Mouse (Mus musculus): Measurements from ENCODE around the gene Rnf157.

Rnf157 gene

DNA sequence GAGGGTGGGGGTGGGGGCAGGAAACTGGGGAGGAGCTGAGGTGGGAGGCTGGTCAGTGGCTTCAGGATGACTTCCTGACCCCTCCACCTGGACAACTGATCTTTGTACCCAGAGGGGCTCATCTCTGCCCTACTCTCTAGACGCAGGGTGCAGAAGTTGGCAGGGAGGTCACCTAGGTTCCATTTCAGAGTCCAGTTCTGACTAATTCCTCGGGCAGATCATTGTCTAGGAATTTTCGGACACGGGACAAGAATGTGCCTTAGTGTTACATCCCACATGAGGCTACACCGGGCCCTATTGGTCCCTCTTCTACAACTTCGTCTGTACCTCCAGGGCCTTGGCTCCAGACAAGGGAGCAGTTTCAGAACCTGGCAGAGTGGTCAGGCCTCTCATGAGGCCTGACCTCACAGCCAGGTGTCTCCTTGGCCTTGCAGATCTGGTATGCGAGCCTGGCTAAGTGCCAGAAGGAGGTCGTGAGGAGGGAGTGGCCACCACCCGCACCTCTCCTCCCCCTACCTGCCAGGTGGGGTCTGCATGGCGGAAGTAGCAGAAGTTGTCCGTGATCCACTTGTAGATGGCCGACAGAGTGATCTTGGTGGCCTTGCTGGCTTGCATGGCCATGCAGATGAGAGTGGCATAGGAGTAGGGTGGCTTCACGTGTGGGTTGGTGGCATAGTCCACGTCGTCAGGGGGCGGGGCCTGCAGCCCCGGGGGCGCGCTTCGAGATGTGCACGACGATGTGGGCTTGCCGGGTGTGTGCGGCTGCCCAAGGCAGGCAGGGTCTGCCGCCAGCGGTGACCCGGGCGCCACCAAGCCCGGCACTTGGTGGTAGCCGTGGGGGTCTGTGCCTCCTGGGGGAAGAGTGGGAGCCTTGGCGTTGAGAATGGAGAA, 79.1 kb downstream of the Rnf157 start:
- DNase-seq = no peak

DNA sequence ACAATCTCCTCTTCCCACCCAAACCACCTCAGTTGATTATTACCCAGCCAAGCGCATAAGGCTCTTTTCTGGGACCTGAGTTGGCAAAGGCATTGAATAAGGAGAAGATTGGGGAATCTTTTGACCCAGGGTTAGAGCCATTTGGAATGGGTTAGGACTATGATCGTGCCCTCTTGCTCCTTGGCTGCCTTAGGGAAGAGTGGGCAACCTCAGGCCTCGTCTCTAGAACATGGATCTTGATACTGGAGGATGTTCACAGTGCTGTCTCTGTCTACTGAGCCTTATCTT, 79.9 kb downstream of the Rnf157 start:
- no peak for DNase-seq

DNA sequence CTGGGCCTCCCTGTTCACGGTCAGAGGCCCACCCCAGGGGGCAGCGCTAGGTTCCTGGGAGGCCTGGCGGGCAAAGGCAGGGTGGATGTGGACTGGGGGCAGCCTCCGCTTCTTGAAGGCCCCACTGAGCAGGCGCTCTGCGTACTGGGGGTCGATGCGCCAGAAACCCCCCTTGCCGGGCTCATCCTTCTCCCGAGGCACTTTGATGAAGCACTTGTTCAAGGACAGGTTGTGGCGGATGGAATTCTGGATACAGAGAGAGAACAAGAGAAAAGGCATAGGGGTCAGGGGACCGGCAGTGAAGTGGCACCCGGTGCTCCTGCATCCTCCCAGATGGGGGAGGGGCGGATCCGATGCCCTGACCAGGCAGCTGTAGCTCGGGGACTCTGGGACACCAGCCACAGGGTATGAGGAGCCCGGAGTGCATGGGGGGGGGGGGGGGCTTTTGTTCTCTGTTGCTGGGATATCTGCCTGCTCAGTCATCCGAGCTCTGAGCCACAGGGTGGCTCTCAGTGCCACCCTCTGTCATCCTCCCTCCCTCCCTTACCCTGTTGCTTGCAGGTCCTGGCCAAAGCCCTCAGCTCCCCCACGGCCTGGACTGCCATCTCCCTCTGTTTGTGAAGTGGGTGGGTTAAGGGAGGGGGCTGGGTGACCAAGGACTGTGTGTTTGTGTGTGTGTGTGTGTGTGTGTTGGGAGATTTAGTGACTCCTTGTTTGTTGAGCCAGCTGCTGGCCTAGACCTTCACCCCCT, 80.4 kb downstream of the Rnf157 start:
- DNase-seq = peak; percentile 27

DNA sequence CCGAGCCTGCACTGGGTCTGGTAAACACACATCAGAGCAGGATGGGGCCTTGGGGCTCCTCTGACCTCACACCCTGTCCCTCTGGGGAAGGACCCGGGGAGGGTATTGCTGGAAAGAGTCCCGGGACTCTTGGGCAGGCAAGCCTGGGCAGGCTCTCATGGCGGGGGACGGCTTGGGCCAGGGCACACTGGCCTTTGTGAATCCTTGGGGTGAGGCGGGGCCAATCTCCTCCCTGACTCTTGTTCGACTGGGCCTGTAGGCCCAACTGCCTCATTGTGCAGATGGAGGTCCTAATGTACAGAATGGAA, 82.7 kb downstream of the Rnf157 start:
- no peak for DNase-seq

GRCm38 (mm10) chr11:116329314-116330210, 83.3 kb downstream of the Rnf157 start:
- no peak for DNase-seq

DNA sequence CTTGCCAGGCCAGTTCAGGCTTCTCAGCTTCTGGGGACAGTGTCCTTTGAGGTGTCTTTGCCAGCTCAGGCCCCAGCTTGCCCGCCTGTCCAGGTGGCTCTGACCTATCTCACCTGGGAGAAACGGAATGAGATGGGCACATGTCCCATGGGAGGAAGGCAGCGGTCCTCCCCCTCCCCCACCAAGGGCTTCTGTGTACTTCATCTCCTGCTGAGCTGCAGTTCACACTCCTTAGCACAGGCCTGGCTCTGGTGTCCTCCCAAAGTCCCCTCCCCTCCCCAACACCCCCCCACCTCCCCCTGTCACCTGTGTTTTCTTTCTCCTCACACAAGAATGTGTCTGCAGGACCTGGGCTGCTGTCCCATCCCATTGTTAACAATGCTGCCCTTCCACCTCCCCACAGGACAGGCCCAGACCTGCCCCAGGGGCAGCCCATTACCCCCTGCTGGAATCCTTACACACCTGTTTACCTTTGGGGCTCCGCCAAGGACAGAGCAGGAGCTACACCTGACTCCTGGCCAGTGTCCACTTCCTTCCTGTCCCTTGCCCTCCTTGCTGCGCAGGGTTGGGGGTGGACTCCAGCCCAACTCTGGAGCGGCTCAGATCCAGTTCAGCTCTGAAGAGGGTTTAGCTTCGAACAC, 85.7 kb downstream of the Rnf157 start:
- no peak for DNase-seq

DNA sequence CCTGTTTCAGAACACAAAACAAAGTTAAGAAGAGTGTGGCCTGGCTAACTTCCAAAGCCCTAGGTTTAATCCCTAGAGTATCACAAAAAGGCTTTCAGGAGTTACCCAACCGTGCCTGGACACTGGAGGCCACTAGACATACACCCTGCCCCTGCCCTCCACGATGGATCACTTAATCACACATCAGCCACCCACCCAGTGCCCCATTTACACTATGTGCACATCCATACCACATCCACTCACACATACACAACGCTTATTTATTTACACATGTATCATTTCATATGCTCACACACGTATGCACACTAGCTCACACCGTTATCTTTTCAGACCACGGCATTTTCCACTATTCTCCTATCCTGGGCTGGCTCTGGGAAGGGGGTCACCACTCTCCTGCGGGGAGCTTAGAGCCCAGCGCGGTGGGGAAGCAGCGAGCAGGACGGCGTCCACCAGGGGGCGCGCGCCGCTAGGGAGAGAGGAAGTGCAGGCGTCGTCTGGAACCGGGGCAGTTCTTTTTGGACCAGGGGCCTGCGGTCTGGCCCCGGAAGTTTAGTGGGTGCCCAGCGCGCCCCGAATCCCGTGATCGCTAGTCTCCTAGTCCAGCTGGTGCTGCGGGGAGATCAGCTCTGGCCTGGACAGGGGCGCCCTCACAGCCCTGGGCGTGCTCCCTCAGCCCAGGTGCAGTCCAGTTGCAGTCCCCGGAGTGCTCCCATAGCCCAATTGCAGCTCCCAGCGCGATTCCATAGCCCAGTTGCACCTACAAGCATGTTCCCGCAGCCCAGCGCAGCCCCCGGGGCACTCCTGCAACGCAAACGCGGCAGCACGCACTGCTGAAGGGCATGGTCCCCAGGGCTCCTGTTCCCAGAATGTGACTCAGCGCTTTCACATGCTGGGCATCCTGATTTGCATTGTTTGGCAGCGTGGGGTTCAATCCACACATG, 93.8 kb downstream of the Rnf157 start:
- peak; percentile 67 for DNase-seq

GRCm38 (mm10) chr11:116312359-116312758, 100.5 kb downstream of the Rnf157 start:
- no peak for DNase-seq

GRCm38 (mm10) chr11:116311169-116311568, 101.7 kb downstream of the Rnf157 start:
- DNase-seq = no peak

- DNase-seq = no peak
Observed at GRCm38 (mm10) chr11:116309601-116310000, 103.2 kb downstream of the Rnf157 start.

GRCm38 (mm10) chr11:116307762-116308531, 104.9 kb downstream of the Rnf157 start:
- DNase-seq = no peak

GRCm38 (mm10) chr11:116307019-116307725, 105.7 kb downstream of the Rnf157 start, which contains the start of gene Exoc7:
Exoc7 (minus strand) TSS chr11:116307233.
- DNase-seq = peak; percentile 56

GRCm38 (mm10) chr11:116306126-116306982, 106.5 kb downstream of the Rnf157 start:
- peak; percentile 93 for DNase-seq

GRCm38 (mm10) chr11:116305423-116305822, 107.4 kb downstream of the Rnf157 start:
- DNase-seq = no peak

- DNase-seq = peak; percentile 87
Observed at GRCm38 (mm10) chr11:116298621-116299020, 114.2 kb downstream of the Rnf157 start.

DNA sequence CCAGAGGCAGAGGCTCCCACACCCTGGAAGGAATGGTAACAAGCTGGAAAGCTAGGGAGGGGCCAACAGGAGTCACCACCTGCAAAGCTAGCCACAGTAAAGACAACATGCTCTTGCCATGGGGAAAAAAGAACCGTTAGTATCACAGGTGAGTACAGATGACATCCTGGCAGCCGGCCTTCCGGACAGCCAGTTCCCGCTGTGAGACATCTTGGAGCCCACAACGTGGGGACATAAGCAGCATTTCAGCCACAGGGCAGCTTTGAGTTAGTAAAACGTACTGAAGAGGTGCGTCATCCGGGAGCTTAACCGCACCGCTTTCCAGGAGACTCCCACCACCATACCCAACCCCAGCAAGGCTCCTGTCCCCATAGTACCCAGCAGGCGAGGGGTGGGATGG, 114.6 kb downstream of the Rnf157 start:
- DNase-seq = peak; percentile 86

- DNase-seq = no peak
Observed at GRCm38 (mm10) chr11:116297017-116297416, 115.8 kb downstream of the Rnf157 start.

DNA sequence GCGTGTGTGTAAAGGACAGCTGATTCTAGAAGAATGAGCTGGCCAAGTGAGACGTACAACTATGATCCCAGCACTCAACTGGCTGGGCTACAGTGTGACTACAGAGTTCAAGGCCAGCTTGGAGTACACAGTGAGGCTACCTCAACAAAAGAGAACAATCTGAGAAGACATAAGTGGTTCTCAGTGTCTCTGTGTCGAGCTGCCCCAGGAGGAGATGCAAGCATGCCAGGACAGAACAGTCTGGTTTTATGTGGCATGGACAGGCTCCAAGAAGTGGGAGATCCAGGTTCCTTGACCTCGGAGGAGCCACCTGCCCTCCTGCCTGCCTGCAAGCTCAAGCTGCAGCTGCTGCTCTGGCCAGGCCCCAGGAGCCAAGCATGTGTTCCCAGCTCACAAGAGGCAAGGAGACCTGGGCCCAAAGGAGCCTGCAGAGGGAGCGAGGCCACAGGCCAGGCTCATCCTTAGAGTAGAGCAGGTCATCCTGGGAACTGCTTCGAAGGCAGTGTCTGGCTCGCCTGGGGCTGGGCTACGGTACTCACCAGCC, 116.6 kb downstream of the Rnf157 start:
- peak; percentile 55 for DNase-seq

DNA sequence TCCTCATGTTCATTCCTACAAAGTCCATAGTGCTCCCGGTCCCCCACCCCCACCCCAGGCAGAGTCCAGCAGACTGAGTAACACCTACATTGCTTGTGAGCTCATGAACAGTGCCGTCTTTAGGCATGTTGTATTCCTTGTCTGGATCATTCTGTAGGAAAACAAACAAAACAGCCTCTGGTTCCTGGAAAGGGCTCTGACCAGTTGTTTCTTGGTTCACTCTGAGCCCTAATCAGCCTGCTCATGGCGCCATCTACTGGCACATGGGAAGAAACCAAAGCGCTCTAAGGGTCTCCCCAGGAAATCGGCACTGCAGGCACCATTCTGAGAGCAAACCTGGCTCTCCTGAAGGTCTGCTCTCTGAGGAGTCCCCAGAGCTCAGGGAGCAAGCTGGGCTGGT, 118.5 kb downstream of the Rnf157 start:
- DNase-seq = no peak

Measured in cerebellum, adult 11-12 months (tissue).